Mouse (Mus musculus): ENCODE results near the gene Cd163l1. TPM values are rescaled to one million over a fixed set of nuclear protein-coding genes. Genes with fewer than 3 reads are reported as not detected.

Gene Cd163l1
- not detected in 2 replicates for polyA plus RNA-seq (2015; fragmentation: Nextera tagmentation; extraction: Ambion mirVana)

DNA sequence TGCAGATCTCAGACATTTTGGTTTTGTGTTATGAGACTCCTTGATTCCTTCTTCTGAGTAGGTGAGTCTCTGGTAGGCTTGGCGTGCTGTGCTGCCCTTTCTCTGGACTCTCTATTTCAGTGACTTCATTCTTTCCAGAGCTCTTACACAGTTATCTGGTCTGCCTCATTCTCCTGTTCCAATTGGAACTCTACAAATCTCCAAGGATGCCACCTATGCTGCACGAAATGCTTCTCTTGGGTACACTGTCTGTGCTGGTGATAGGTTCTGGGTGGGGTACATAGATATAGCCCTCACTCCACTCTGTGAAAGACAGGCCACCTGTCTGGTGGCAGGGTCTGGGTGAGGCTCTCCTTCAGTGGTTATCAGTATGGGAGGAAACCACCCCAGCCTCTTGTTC, at the start of gene Cd163l1:
Gene Cd163l1, plus strand, starts transcription at position 301 of the 400 bp plus-strand sequence.
- H3K9ac ChIP-seq (replicated peaks; ENCODE audit: low read depth, low read length) = no peak within 1 kb of the TSS
- no peaks in the 10 kb centered on the region for H3K27me3 ChIP-seq (replicated peaks; ENCODE audit: control insufficient read depth, insufficient read depth, low read length)
- WGBS = 93% methylated on average over 2 of the region's 2 CpGs
- no peaks in the 10 kb centered on the region for H3K36me3 ChIP-seq (ENCODE audit: control insufficient read depth, insufficient read depth)
- no peaks in the 10 kb centered on the region for H3K9me3 ChIP-seq (ENCODE audit: control insufficient read depth, low read length)
- H3K4me2 ChIP-seq (ENCODE audit: low read length) = no peak within 1 kb of the TSS
- no peak for ATAC-seq
- no peak within 1 kb of the TSS for H3K4me3 ChIP-seq (replicated peaks; ENCODE audit: low read length)
- no peaks in the 10 kb centered on the region for H3K4me1 ChIP-seq (replicated peaks; ENCODE audit: control insufficient read depth, insufficient read depth, low read length)
- H3K27ac ChIP-seq (ENCODE audit: low read length) = no peak within 1 kb of the TSS

DNA sequence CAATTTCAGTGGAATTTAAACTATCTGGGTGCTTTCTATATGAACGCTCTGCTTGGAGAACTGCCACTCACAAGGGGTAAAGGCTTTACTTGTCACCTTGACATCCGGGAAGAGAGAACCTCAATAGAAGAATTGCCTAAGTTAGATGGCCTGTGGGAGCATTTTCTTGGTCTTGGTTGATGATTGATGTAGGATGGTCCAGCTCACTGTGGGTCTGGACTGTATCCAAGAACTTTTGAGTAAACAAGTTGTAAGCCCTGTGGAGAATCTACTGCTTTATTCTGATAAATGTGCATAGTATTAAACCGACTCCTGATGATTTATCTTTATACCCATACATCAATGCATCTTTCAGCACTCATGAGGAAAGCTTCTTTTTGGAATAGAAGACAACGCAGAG, 48.7 kb upstream of the Cd163l1 start:
- 91% methylated on average over 4 of the region's 4 CpGs for WGBS
- H3K9ac ChIP-seq (replicated peaks; ENCODE audit: low read depth, low read length) = no peak overlapping the region
- H3K4me3 ChIP-seq (replicated peaks; ENCODE audit: low read length) = no peak overlapping the region
- no peak for ATAC-seq
- H3K36me3 ChIP-seq (ENCODE audit: control insufficient read depth, insufficient read depth) = no peaks in the 10 kb centered on the region
- H3K4me1 ChIP-seq (replicated peaks; ENCODE audit: control insufficient read depth, insufficient read depth, low read length) = no peaks in the 10 kb centered on the region
- 0 out of 2 replicates have a peak, but pooled peaks cover 3% of the 10 kb centered on the region for H3K9me3 ChIP-seq (ENCODE audit: control insufficient read depth, low read length)
- H3K27me3 ChIP-seq (replicated peaks; ENCODE audit: control insufficient read depth, insufficient read depth, low read length) = no peaks in the 10 kb centered on the region
- H3K4me2 ChIP-seq (ENCODE audit: low read length) = no peak overlapping the region
- H3K27ac ChIP-seq (ENCODE audit: low read length) = no peak overlapping the region

DNA sequence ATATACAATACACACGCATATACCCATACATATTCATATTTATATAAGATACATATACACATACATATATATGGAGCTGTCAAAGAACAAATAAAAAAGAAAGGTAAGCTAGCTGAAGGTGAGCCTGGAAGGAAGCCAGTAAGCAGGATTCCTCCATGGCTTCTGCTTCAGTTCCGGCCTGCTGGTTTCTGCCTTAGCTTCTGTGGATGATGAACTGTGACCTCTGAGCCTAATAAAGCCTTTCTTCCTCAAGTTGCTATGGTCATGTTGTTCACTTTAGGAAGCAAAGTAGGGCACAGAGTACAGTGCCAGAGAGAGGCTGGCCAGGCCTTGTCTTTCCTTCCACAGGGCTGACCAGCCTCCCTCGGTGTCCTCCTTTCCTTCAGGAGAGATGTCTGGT, 47.2 kb upstream of the Cd163l1 start:
- ATAC-seq = no peak
- no peak overlapping the region for H3K4me2 ChIP-seq (ENCODE audit: low read length)
- H3K4me3 ChIP-seq (replicated peaks; ENCODE audit: low read length) = no peak overlapping the region
- no peaks in the 10 kb centered on the region for H3K4me1 ChIP-seq (replicated peaks; ENCODE audit: control insufficient read depth, insufficient read depth, low read length)
- WGBS = 95% methylated on average over 3 of the region's 3 CpGs
- H3K9ac ChIP-seq (replicated peaks; ENCODE audit: low read depth, low read length) = no peak overlapping the region
- H3K27ac ChIP-seq (ENCODE audit: low read length) = no peak overlapping the region
- no peaks in the 10 kb centered on the region for H3K27me3 ChIP-seq (replicated peaks; ENCODE audit: control insufficient read depth, insufficient read depth, low read length)
- H3K36me3 ChIP-seq (ENCODE audit: control insufficient read depth, insufficient read depth) = no peaks in the 10 kb centered on the region
- H3K9me3 ChIP-seq (ENCODE audit: control insufficient read depth, low read length) = 0 out of 2 replicates have a peak, but pooled peaks cover 3% of the 10 kb centered on the region

DNA sequence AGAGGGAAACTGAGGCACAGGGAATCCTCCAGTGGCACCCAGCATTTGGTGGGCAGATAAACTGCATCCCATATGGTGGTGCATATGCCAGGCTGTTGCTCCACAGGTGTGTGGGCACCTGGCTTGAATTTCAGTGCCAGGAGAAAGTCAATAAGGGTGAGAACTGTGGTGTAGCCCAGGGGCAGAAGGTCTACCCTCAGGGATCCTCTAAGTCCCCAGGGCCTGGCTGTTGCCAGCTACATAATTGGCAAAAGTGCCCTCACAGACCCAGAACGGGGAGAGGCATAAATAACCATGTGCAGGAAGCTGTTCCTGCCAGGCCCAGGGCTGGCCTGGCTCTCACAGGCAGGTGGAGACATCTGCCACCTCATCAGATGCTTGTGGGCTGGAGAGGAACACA, 45.1 kb upstream of the Cd163l1 start, which contains the start of gene Olfr523:
Gene Olfr523, plus strand, starts transcription at position 282 of the 400 bp plus-strand sequence.
- Histone ChIP-seq H3K4me3 (replicated peaks; ENCODE audit: low read length) (no peak within 1 kb of the TSS), H3K27ac (ENCODE audit: low read length) (no peak within 1 kb of the TSS), H3K4me2 (ENCODE audit: low read length) (no peak within 1 kb of the TSS), H3K9ac (replicated peaks; ENCODE audit: low read depth, low read length) (no peak within 1 kb of the TSS), H3K4me1 (replicated peaks; ENCODE audit: control insufficient read depth, insufficient read depth, low read length) (no peaks in the 10 kb centered on the region), H3K9me3 (ENCODE audit: control insufficient read depth, low read length) (0 out of 2 replicates have a peak, but pooled peaks cover 3% of the 10 kb centered on the region), H3K36me3 (ENCODE audit: control insufficient read depth, insufficient read depth) (no peaks in the 10 kb centered on the region), H3K27me3 (replicated peaks; ENCODE audit: control insufficient read depth, insufficient read depth, low read length) (no peaks in the 10 kb centered on the region)
- ATAC-seq = no peak
- WGBS = 21% methylated on average over 1 of the region's 1 CpGs

DNA sequence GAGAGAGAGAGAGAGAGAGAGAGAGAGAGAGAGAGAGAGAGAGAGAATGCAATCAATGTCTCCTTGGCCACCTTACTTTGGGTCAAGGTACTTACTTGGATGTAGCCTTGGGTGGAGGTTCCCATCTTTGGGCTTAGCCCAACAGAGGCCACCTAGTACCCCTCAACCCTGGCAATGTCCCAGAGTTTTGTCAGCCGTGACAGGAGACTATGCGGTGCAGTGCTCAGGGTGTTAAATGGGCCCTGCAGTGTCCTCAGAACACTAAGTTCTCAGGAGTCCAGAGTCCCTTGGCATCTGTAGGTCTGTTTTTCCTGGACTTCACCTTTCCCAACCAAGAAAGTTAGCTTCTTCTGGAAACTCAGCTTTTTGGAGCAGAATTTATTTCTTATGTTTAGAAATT, 38.9 kb upstream of the Cd163l1 start:
- ATAC-seq = no peak
- H3K27ac ChIP-seq (ENCODE audit: low read length) = no peak overlapping the region
- H3K4me3 ChIP-seq (replicated peaks; ENCODE audit: low read length) = no peak overlapping the region
- no peaks in the 10 kb centered on the region for H3K27me3 ChIP-seq (replicated peaks; ENCODE audit: control insufficient read depth, insufficient read depth, low read length)
- no peak overlapping the region for H3K4me2 ChIP-seq (ENCODE audit: low read length)
- H3K36me3 ChIP-seq (ENCODE audit: control insufficient read depth, insufficient read depth) = no peaks in the 10 kb centered on the region
- no peaks in the 10 kb centered on the region for H3K4me1 ChIP-seq (replicated peaks; ENCODE audit: control insufficient read depth, insufficient read depth, low read length)
- H3K9ac ChIP-seq (replicated peaks; ENCODE audit: low read depth, low read length) = no peak overlapping the region
- no peaks in the 10 kb centered on the region for H3K9me3 ChIP-seq (ENCODE audit: control insufficient read depth, low read length)
- WGBS = 89% methylated on average over 2 of the region's 2 CpGs

DNA sequence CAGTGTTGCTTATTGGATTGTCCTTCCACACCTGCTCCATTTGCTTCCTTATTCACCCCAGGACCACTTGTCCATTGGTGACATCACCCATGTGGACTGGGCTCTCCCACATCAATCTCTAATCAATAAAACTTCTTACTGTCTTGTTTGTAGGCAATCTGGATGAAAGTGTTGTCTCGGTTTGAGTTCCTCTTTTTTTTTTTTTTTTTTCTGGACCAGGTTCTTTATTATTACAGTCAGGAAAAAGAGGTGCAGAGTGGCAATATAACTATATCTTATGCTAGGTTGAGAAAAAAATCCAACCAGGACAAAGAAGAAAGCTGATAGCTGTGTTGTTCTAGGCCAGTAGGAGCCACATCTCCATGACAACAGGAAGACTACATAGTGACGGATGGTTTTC, 37.4 kb upstream of the Cd163l1 start:
- Histone ChIP-seq H3K36me3 (ENCODE audit: control insufficient read depth, insufficient read depth) (no peaks in the 10 kb centered on the region), H3K9ac (replicated peaks; ENCODE audit: low read depth, low read length) (no peak overlapping the region), H3K4me3 (replicated peaks; ENCODE audit: low read length) (no peak overlapping the region), H3K4me1 (replicated peaks; ENCODE audit: control insufficient read depth, insufficient read depth, low read length) (no peaks in the 10 kb centered on the region), H3K27me3 (replicated peaks; ENCODE audit: control insufficient read depth, insufficient read depth, low read length) (no peaks in the 10 kb centered on the region), H3K9me3 (ENCODE audit: control insufficient read depth, low read length) (no peaks in the 10 kb centered on the region), H3K27ac (ENCODE audit: low read length) (no peak overlapping the region), H3K4me2 (ENCODE audit: low read length) (no peak overlapping the region)
- WGBS = 83% methylated on average over 2 of the region's 2 CpGs
- ATAC-seq = no peak

DNA sequence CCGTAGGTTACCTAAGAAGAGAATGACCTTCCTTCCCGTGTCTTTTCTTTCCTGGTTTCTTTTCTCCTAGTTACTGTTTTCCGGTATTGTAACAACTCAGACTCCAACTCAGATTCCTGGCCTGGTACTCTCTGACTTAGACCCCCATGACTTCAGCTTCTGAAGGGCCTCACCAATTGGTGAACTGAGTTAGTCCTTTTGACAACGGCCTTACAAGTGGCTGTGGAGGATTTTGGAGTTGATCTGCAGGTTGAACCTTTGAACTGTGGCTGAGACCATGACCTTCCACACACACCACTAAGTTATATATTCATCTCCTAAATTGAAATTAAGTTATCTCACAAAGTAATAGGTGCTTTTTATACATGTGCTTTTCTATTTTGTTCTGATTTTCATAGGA, 33.9 kb upstream of the Cd163l1 start:
- 88% methylated on average over 4 of the region's 4 CpGs for WGBS
- ATAC-seq = no peak
- Histone ChIP-seq H3K9me3 (ENCODE audit: control insufficient read depth, low read length) (no peaks in the 10 kb centered on the region), H3K9ac (replicated peaks; ENCODE audit: low read depth, low read length) (no peak overlapping the region), H3K4me3 (replicated peaks; ENCODE audit: low read length) (no peak overlapping the region), H3K36me3 (ENCODE audit: control insufficient read depth, insufficient read depth) (no peaks in the 10 kb centered on the region), H3K4me1 (replicated peaks; ENCODE audit: control insufficient read depth, insufficient read depth, low read length) (no peaks in the 10 kb centered on the region), H3K4me2 (ENCODE audit: low read length) (no peak overlapping the region), H3K27ac (ENCODE audit: low read length) (no peak overlapping the region), H3K27me3 (replicated peaks; ENCODE audit: control insufficient read depth, insufficient read depth, low read length) (no peaks in the 10 kb centered on the region)

DNA sequence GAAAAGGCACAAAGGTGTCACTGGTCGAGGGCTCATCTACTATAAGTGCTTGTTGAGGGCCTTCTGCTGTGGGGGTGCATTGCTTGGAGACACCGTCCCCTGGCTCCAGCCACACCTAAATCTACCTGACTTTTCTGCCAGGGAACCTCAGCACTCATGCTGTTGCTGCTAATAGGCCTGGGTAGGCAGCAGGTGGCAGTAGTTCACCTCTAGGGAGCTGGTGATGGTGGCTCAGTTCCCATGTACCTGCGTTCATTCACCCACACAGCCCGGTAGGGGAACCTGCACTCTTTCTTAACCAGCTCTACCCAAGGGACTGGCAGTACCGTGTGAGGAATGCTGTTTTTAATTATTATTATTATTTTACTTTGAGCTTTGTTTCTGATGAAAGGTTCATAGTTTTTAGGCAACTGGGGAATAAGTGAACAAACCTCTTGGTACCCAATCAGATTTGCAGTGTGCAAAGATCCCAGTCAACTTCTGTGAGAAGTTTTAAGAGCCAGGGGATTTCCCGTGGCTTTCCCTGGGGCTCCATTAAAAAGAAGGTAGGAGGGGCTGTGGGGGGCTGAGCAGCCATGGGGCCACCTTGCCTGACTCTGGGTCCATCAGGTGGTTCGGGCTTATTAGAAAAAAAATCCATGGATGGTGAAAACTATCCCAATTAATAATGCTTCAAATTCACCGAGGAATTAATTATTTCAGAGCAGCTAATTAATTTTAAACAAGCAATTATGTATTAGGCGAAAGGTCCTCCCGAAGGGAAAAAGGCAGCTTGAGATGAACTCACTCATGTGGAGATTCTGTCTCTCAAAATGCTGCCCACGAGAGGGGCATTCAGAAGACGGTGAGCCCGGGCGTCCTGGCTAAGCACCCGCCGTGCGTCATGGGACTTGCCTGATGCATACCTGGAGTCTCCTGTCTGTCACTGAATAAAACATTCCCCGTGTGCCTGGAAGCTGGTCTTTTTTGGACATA, 31.1 kb upstream of the Cd163l1 start:
- Histone ChIP-seq H3K4me3 (replicated peaks; ENCODE audit: low read length) (no peak overlapping the region), H3K36me3 (ENCODE audit: control insufficient read depth, insufficient read depth) (no peaks in the 10 kb centered on the region), H3K27ac (ENCODE audit: low read length) (no peak overlapping the region), H3K9me3 (ENCODE audit: control insufficient read depth, low read length) (no peaks in the 10 kb centered on the region), H3K4me2 (ENCODE audit: low read length) (no peak overlapping the region), H3K27me3 (replicated peaks; ENCODE audit: control insufficient read depth, insufficient read depth, low read length) (no peaks in the 10 kb centered on the region), H3K9ac (replicated peaks; ENCODE audit: low read depth, low read length) (no peak overlapping the region), H3K4me1 (replicated peaks; ENCODE audit: control insufficient read depth, insufficient read depth, low read length) (no peaks in the 10 kb centered on the region)
- ATAC-seq = no peak
- 40% methylated on average over 18 of the region's 18 CpGs for WGBS

DNA sequence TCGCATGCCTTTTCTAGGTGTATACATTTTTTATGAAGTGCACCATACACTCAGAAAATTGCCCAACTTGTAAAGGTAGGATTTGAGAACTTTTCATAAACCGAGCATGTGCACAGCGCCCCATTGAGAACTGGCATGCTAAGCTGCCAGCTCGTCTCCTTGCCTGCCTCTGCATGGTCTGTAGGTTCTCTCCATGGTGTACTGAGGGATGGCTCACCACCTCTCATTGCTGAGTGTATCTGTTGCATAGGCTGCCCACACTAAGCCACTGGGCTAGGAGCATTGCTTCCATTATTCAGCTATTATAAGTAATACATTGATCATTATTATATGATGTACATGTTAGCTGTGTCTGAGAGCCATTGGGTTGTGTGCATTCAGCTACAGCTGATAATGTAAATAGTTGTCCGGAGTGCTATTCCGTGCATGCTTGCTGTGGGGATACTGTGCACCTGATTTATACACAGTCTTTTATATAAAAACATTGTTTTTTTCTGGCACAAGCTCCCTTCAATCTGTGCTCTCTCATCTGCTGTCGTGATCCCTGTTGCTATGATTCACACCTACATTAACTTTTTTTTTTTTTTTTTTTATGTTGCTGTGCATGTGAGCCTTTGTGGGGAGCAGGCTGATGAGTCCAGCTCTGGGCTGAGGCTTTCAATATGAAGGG, 30.2 kb upstream of the Cd163l1 start:
- Histone ChIP-seq H3K36me3 (ENCODE audit: control insufficient read depth, insufficient read depth) (no peaks in the 10 kb centered on the region), H3K4me3 (replicated peaks; ENCODE audit: low read length) (no peak overlapping the region), H3K9me3 (ENCODE audit: control insufficient read depth, low read length) (no peaks in the 10 kb centered on the region), H3K4me1 (replicated peaks; ENCODE audit: control insufficient read depth, insufficient read depth, low read length) (no peaks in the 10 kb centered on the region), H3K4me2 (ENCODE audit: low read length) (no peak overlapping the region), H3K9ac (replicated peaks; ENCODE audit: low read depth, low read length) (no peak overlapping the region), H3K27ac (ENCODE audit: low read length) (no peak overlapping the region), H3K27me3 (replicated peaks; ENCODE audit: control insufficient read depth, insufficient read depth, low read length) (no peaks in the 10 kb centered on the region)
- WGBS = 81% methylated on average over 7 of the region's 7 CpGs
- ATAC-seq = no peak
